Mouse (Mus musculus): ENCODE data around the gene Slco2a1. TPM values are rescaled to one million over a fixed set of nuclear protein-coding genes. Genes with fewer than 3 reads are reported as not detected.

Gene Slco2a1
- polyA plus RNA-seq, 1 experiment from 2014 or later: 0.44 TPM

GRCm38 (mm10) chr9:103055061-103055460 lies 66.5 kb downstream of the Slco2a1 start:
- H3K27ac ChIP-seq: no peak overlapping the region
- no peaks in the 10 kb centered on the region for H3K9me3 ChIP-seq
- no peaks in the 10 kb centered on the region for H3K36me3 ChIP-seq
- 75% methylated on average over 11 of the region's 11 CpGs for WGBS
- no peak overlapping the region for H3K4me3 ChIP-seq
- H3K27me3 ChIP-seq (ENCODE audit: insufficient read depth, poor library complexity, severe bottlenecking): no peaks in the 10 kb centered on the region
- DNase-seq (ENCODE audit: low spot score): no peak
- H3K4me1 ChIP-seq (replicated peaks): peaks cover 6% of the 10 kb centered on the region

- Histone ChIP-seq H3K27me3 (ENCODE audit: insufficient read depth, poor library complexity, severe bottlenecking) (no peaks in the 10 kb centered on the region), H3K27ac (no peak overlapping the region), H3K4me3 (no peak overlapping the region), H3K4me1 (replicated peaks) (peaks cover 6% of the 10 kb centered on the region), H3K36me3 (no peaks in the 10 kb centered on the region), H3K9me3 (no peaks in the 10 kb centered on the region)
- WGBS: 87% methylated on average over 5 of the region's 5 CpGs
- no peak for DNase-seq (ENCODE audit: low spot score)
These were observed 67.7 kb downstream of the Slco2a1 start for GRCm38 (mm10) chr9:103056164-103056563.

- Histone ChIP-seq H3K9me3 (no peaks in the 10 kb centered on the region), H3K36me3 (no peaks in the 10 kb centered on the region), H3K4me1 (replicated peaks) (no peaks in the 10 kb centered on the region), H3K27ac (no peak overlapping the region), H3K27me3 (ENCODE audit: insufficient read depth, poor library complexity, severe bottlenecking) (no peaks in the 10 kb centered on the region), H3K4me3 (no peak overlapping the region)
- WGBS: 88% methylated on average over 2 of the region's 2 CpGs
- no peak for DNase-seq (ENCODE audit: low spot score)
These were observed 72.0 kb downstream of the Slco2a1 start for GRCm38 (mm10) chr9:103060551-103060950.

- Histone ChIP-seq H3K4me3 (no peak overlapping the region), H3K27me3 (ENCODE audit: insufficient read depth, poor library complexity, severe bottlenecking) (no peaks in the 10 kb centered on the region), H3K27ac (no peak overlapping the region), H3K36me3 (no peaks in the 10 kb centered on the region), H3K4me1 (replicated peaks) (no peaks in the 10 kb centered on the region), H3K9me3 (no peaks in the 10 kb centered on the region)
- WGBS: 76% methylated on average over 5 of the region's 5 CpGs
- DNase-seq (ENCODE audit: low spot score): no peak
These were observed 73.0 kb downstream of the Slco2a1 start for GRCm38 (mm10) chr9:103061471-103062053.

GRCm38 (mm10) chr9:103063591-103063990 lies 75.1 kb downstream of the Slco2a1 start:
- Histone ChIP-seq H3K36me3 (no peaks in the 10 kb centered on the region), H3K4me3 (no peak overlapping the region), H3K9me3 (no peaks in the 10 kb centered on the region), H3K27me3 (ENCODE audit: insufficient read depth, poor library complexity, severe bottlenecking) (no peaks in the 10 kb centered on the region), H3K4me1 (replicated peaks) (no peaks in the 10 kb centered on the region; the same call in 1 of the 2 replicates), H3K27ac (no peak overlapping the region)
- DNase-seq (ENCODE audit: low spot score): no peak
- 91% methylated on average over 6 of the region's 6 CpGs for WGBS

GRCm38 (mm10) chr9:103066845-103067244 lies 78.3 kb downstream of the Slco2a1 start:
- no peak for DNase-seq (ENCODE audit: low spot score)
- Histone ChIP-seq H3K9me3 (no peaks in the 10 kb centered on the region), H3K4me1 (replicated peaks) (no peaks in the 10 kb centered on the region; the same call in 1 of the 2 replicates), H3K27me3 (ENCODE audit: insufficient read depth, poor library complexity, severe bottlenecking) (no peaks in the 10 kb centered on the region), H3K4me3 (no peak overlapping the region), H3K27ac (no peak overlapping the region), H3K36me3 (no peaks in the 10 kb centered on the region)
- 81% methylated on average over 8 of the region's 8 CpGs for WGBS

- Histone ChIP-seq H3K4me3 (no peak overlapping the region), H3K4me1 (replicated peaks) (no peaks in the 10 kb centered on the region; the same call in 1 of the 2 replicates), H3K27ac (0 out of 2 replicates have a peak overlapping the region, but pooled peaks have one; percentile 5), H3K27me3 (ENCODE audit: insufficient read depth, poor library complexity, severe bottlenecking) (no peaks in the 10 kb centered on the region), H3K36me3 (no peaks in the 10 kb centered on the region), H3K9me3 (no peaks in the 10 kb centered on the region)
- DNase-seq (ENCODE audit: low spot score): no peak
- 95% methylated on average over 11 of the region's 11 CpGs for WGBS
These were observed 79.1 kb downstream of the Slco2a1 start for GRCm38 (mm10) chr9:103067651-103068050.

GRCm38 (mm10) chr9:103068769-103069168 lies 80.3 kb downstream of the Slco2a1 start:
- Histone ChIP-seq H3K36me3 (no peaks in the 10 kb centered on the region), H3K9me3 (no peaks in the 10 kb centered on the region), H3K4me1 (replicated peaks) (no peaks in the 10 kb centered on the region; the same call in 1 of the 2 replicates), H3K27me3 (ENCODE audit: insufficient read depth, poor library complexity, severe bottlenecking) (no peaks in the 10 kb centered on the region), H3K27ac (no peak overlapping the region), H3K4me3 (no peak overlapping the region)
- WGBS: 91% methylated on average over 8 of the region's 8 CpGs
- no peak for DNase-seq (ENCODE audit: low spot score)

- Histone ChIP-seq H3K27me3 (ENCODE audit: insufficient read depth, poor library complexity, severe bottlenecking) (no peaks in the 10 kb centered on the region), H3K9me3 (peaks cover 6% of the 10 kb centered on the region; the same call in 1 of the 2 replicates), H3K4me3 (no peak overlapping the region), H3K36me3 (no peaks in the 10 kb centered on the region), H3K27ac (no peak overlapping the region), H3K4me1 (replicated peaks) (no peaks in the 10 kb centered on the region; the same call in 1 of the 2 replicates)
- no peak for DNase-seq (ENCODE audit: low spot score)
- 92% methylated on average over 7 of the region's 7 CpGs for WGBS
These were observed 83.2 kb downstream of the Slco2a1 start for GRCm38 (mm10) chr9:103071541-103072203.

GRCm38 (mm10) chr9:103072204-103072599 lies 83.7 kb downstream of the Slco2a1 start:
- Histone ChIP-seq H3K4me1 (replicated peaks) (no peaks in the 10 kb centered on the region; the same call in 1 of the 2 replicates), H3K4me3 (no peak overlapping the region), H3K36me3 (no peaks in the 10 kb centered on the region), H3K27ac (no peak overlapping the region), H3K9me3 (peaks cover 6% of the 10 kb centered on the region; the same call in 1 of the 2 replicates), H3K27me3 (ENCODE audit: insufficient read depth, poor library complexity, severe bottlenecking) (no peaks in the 10 kb centered on the region)
- 91% methylated on average over 6 of the region's 6 CpGs for WGBS
- DNase-seq (ENCODE audit: low spot score): no peak

- Histone ChIP-seq H3K4me3 (no peak overlapping the region), H3K9me3 (peaks cover 6% of the 10 kb centered on the region; the same call in 1 of the 2 replicates), H3K36me3 (no peaks in the 10 kb centered on the region), H3K27me3 (ENCODE audit: insufficient read depth, poor library complexity, severe bottlenecking) (no peaks in the 10 kb centered on the region), H3K4me1 (replicated peaks) (no peaks in the 10 kb centered on the region), H3K27ac (no peak overlapping the region)
- WGBS: 90% methylated on average over 11 of the region's 11 CpGs
- DNase-seq (ENCODE audit: low spot score): no peak
These were observed 84.5 kb downstream of the Slco2a1 start for GRCm38 (mm10) chr9:103072926-103073515.

GRCm38 (mm10) chr9:103076836-103077531 lies 88.5 kb downstream of the Slco2a1 start:
- Histone ChIP-seq H3K36me3 (no peaks in the 10 kb centered on the region), H3K27ac (no peak overlapping the region), H3K9me3 (peaks cover 6% of the 10 kb centered on the region; the same call in 1 of the 2 replicates), H3K27me3 (ENCODE audit: insufficient read depth, poor library complexity, severe bottlenecking) (no peaks in the 10 kb centered on the region), H3K4me1 (replicated peaks) (no peaks in the 10 kb centered on the region), H3K4me3 (no peak overlapping the region)
- no peak for DNase-seq (ENCODE audit: low spot score)
- 78% methylated on average over 21 of the region's 21 CpGs for WGBS

Data from hindbrain, embryonic 10.5 days (tissue).